Mouse (Mus musculus) embryonic fibroblast, embryonic 13.5 days (primary cell): Measurements from ENCODE around the gene Pkp3.
A peak's percentile ranks its signal among the peaks of the same experiment; 100 is the strongest.

Source experiments
- CTCF ChIP-seq: IDR thresholded peaks from 2 replicates; pipeline ENCODE4 v1.5.1; 2011; ENCODE audit warnings: mild to moderate bottlenecking, control low read depth, low read length, moderate library complexity, borderline replicate concordance; ENCODE audit not compliant: insufficient read depth
- POLR2A ChIP-seq: IDR thresholded peaks from 2 replicates; pipeline ENCODE4 v1.6.1; 2011; ENCODE audit warnings: low read depth, mild to moderate bottlenecking, control low read depth, low read length, moderate library complexity

DNA sequence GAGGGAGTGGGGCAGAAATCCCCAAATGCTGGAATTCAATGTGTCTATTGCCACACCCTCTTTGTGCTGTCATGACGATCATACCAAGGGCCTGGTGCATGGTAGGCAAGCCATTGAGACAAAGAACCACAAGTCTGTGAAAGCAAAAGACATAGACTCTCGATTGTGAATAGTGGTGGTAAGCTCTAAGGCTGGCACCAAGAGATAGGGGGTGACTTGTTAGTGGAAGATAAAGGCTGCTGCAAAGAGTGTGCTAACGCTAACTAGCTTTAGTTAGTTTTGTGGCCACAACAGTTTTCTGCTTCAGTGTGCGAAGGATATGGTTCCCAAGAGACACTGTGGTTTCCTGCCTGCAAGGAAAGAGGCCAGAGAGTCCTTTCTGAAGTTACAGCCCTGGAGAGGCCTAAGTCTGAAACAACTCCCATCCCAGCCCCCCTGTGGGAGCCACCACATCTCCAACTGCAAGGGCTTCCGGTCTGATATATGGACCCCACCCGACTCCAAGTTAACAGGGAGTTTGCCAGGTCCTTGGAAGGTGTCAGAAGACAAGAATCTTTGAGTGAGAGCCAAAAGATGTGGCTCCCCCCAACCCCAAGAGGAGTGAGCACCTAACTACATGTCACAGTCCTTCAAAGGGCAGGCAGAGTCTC lies 31.0 kb upstream of the Pkp3 start:
- TF ChIP-seq CTCF (no peak), POLR2A (peak; percentile 61)
